Mouse (Mus musculus): ENCODE data around the gene Mrpl55. TPM values are rescaled to one million over a fixed set of nuclear protein-coding genes. Genes with fewer than 3 reads are reported as not detected.
A peak's percentile ranks its signal among the peaks of the same experiment; 100 is the strongest.

Gene Mrpl55
- 10 to 100 TPM in 2 of 26 experiments, 1 to 10 TPM in 22, not detected in 2; 1.8 to 11.9 (median 3.7) TPM for total RNA-seq (2018; cell fraction: chromatin; rRNA removed)
- total RNA-seq (2018; cell fraction: cytosol; rRNA removed), result 10 to 100 TPM; 17.6 to 40.7 (median 26.7) TPM
- 10 to 100 TPM in 12 of 26 experiments, 1 to 10 TPM in 14; 2.6 to 18.4 (median 9.0) TPM for total RNA-seq (2018; cell fraction: nucleus; rRNA removed)
- 17.9 to 36.6 TPM (median 21.0 TPM) in 3 replicates for polyA plus RNA-seq (2018)

DNA sequence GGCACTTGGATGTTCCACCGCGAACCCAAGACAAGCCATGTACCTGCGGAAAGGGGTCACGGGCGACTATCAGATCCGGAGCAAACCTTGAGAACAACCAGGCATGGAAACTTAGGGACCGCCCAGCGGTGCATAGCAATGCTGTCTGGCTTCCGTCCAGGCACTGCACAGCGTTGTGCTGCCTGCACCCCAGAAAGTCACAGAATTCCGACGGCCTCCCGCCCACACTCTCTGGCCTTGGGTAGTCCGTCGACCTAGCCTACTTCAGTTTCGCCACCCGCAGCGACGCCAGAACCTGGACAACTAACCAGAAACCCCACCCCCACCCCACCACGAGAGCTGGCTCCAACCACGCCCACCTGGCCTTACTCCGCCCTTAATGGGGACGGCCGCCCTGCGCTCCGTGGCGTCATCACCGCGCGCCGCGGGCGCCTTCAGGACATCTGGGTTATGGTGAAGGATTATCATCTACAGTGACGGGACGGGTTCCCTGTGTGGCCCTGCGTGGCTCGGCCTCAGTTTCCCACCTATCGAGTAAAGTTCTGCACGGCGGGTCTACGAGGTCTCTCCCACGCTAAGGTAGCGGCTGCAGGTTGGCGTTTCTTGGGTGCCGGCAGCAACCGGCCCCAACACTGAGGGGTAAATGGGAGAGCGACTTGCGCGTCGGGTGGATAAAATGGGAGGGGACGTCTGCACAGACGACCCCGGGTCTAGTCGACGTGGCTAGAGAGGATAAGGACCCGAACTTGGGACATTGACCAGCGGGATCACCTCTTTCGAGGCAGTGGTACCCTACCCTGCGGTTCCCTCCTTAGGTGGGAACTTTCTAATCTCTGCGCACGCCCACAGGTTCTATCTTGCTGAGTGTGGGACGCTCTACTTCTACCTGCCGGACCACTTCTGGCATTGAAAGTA is at the start of gene Mrpl55:
Gene Mrpl55 (plus strand): TSS at position 406 of the 915 bp plus-strand sequence.
- Histone ChIP-seq H3K79me2 (ENCODE audit: inconsistent target) (peaks cover 18% of the 10 kb centered on the region; the same call in 1 of the 2 replicates), H3K27ac (peak within 1 kb of the TSS; percentile 78), H3K36me3 (ENCODE audit: inconsistent target) (peaks cover 23% of the 10 kb centered on the region; the same call in 1 of the 2 replicates), H3K4me3 (ENCODE audit: inconsistent target) (peak within 1 kb of the TSS; percentile 98)
- under 1% methylated on average over 63 of the region's 63 CpGs for WGBS (ENCODE audit: missing documents)

DNA sequence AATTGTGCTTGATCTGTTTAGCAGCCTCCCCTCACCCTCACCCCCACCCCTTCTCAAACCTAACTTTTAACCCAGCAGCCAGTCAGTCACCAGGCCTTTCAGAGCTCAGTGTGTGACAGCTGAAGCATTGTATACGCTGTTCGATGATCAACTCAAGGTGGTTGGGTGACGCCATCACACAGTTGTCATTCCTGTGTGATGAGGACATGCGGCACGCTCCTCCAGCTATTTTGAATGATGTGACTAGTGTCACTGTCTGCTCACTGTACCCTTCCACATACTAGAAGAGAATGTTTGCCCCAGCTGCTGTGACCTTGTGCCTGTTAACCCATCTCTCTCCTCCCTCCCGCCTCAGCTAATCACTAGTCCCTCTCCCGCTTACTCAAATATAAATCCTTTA is 48.1 kb upstream of the Mrpl55 start:
- peaks cover 20% of the 10 kb centered on the region; the same call in 1 of the 2 replicates for H3K36me3 ChIP-seq (ENCODE audit: inconsistent target)
- WGBS (ENCODE audit: missing documents), result 90% methylated on average over 7 of the region's 7 CpGs
- no peak overlapping the region for H3K4me3 ChIP-seq (ENCODE audit: inconsistent target)
- no peak overlapping the region for H3K27ac ChIP-seq
- H3K79me2 ChIP-seq (ENCODE audit: inconsistent target), result no peaks in the 10 kb centered on the region

DNA sequence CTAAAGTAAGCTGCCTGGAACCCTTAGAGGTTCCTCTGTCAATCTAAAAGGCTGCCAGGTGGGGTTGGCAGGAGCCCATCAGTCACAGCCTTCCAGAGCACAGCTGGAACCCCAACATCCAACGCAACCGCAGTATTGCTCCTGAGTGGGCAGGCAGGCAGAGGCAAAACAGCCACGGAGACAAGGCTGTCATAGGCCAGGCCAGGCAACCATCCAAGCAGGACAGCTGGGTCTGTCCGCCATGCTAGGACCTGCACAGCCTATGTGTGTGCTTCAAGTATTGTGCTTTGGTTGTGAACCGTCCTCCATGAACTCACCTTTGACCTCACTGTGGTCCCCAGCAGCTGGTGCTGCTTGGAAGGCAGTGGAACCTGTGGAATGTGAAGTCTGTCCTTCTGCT is 46.4 kb upstream of the Mrpl55 start:
- WGBS (ENCODE audit: missing documents), result 98% methylated on average over 5 of the region's 5 CpGs
- Histone ChIP-seq H3K4me3 (ENCODE audit: inconsistent target) (no peak overlapping the region), H3K79me2 (ENCODE audit: inconsistent target) (no peaks in the 10 kb centered on the region), H3K27ac (no peak overlapping the region), H3K36me3 (ENCODE audit: inconsistent target) (peaks cover 20% of the 10 kb centered on the region; the same call in 1 of the 2 replicates)

DNA sequence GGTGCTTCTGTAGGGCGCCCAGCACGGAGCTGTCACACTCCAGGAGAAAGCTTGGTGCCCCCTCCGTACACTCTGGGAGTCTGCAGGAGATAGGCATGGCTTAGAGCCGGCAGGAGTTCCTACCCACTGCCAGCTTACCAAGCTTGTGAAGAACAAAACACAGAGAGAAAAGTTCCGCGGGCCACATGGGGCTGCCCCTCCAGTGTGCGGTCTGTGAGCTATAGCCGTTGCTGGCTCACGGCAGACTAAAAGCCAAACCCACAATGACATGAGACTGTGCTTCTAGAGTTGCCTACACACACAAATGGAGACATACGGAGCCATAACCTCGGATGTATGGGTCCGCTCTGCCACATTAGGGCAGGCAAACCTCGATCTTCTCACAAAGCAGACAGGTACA is 43.2 kb upstream of the Mrpl55 start:
- no peak overlapping the region for H3K4me3 ChIP-seq (ENCODE audit: inconsistent target)
- peaks cover 20% of the 10 kb centered on the region; the same call in 1 of the 2 replicates for H3K36me3 ChIP-seq (ENCODE audit: inconsistent target)
- H3K27ac ChIP-seq, result no peak overlapping the region

DNA sequence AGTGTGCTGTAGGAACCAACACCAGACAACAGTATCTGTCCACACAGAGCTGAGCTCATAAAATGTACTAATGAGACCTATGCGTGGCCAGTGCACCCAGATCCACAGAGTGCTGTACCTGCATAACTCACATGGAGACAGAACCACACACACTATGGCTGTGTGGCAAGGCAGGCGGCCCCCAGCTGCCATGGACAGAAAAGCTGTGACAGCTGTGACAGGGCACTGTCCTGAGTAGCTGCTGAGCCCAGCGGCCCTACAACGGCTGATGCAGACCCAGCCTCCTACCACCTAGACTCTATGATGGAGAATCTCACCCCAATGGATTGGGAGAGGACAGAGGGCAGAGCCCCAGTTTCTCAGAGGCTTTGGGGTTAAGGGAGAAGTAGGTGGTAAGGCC is 42.7 kb upstream of the Mrpl55 start:
- H3K4me3 ChIP-seq (ENCODE audit: inconsistent target), result no peak overlapping the region
- peaks cover 20% of the 10 kb centered on the region; the same call in 1 of the 2 replicates for H3K36me3 ChIP-seq (ENCODE audit: inconsistent target)
- 98% methylated on average over 4 of the region's 4 CpGs for WGBS (ENCODE audit: missing documents)
- H3K27ac ChIP-seq, result no peak overlapping the region
- no peaks in the 10 kb centered on the region; the same call in 1 of the 2 replicates for H3K79me2 ChIP-seq (ENCODE audit: inconsistent target)

More for the DNA sequence above, 43.2 kb upstream of the Mrpl55 start:
- 92% methylated on average over 9 of the region's 13 CpGs for WGBS (ENCODE audit: missing documents)
- no peaks in the 10 kb centered on the region; the same call in 1 of the 2 replicates for H3K79me2 ChIP-seq (ENCODE audit: inconsistent target)

DNA sequence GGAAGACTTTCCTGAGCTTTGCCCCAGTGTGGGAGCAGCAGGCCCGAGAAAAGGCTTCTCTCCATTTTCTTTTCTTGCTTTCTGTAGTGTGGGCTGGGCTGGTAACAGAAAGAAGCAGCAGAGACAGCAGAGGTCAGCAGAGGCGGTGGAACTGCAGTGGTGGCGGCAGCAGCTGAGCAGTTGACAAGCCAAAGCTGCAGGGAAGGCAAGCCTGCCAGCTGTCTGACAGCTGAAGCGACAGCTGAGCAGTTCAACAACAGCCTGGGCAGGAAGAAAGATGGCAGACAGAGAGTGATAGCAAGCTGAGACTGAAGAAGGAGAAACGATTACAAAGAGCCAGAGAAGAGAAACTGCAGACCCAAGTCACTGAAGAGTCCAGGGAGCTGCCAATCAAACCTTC is 40.9 kb upstream of the Mrpl55 start:
- Histone ChIP-seq H3K27ac (no peak overlapping the region), H3K36me3 (ENCODE audit: inconsistent target) (peaks cover 13% of the 10 kb centered on the region; the same call in 1 of the 2 replicates), H3K4me3 (ENCODE audit: inconsistent target) (no peak overlapping the region), H3K79me2 (ENCODE audit: inconsistent target) (no peaks in the 10 kb centered on the region; the same call in 1 of the 2 replicates)
- 94% methylated on average over 5 of the region's 5 CpGs for WGBS (ENCODE audit: missing documents)

DNA sequence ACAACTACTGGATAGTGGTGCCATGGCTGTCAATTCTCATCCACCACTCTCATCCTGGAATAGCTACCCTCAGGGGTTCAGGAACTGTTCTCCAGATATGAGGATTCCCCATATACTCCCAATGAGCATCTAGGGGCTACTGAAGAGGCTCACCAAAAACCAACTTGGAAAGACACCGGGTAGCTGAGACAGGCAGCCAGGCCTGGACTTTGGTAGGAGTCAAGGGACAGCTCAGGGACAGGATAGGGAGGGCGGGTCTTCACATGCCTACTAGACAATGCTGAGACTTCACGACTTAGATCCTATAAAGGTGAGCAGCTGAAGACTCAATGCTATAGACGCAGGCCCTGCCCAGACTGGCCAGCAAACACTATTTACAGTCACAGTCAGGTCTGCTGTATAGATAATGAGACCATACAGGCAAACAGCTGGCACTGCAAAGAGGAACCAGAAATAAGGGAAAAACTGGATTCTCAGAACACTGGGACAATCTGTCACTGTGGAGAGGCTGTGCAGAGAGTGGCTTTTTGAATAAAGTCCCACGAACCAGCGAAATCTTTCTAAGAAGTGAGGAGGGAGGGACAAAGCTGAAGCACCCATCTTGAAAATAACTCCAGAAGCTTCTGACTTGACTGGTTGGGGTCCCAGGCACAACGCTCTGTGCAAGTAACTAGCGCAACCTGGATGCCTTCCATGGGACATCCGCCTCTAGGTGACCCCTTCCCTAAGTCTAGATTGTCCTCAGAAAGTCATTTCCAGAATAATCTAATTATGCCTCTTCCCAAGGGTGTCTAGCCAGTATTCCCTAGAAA is 39.6 kb upstream of the Mrpl55 start:
- WGBS (ENCODE audit: missing documents), result 55% methylated on average over 9 of the region's 9 CpGs
- Histone ChIP-seq H3K4me3 (ENCODE audit: inconsistent target) (peak overlapping the region; percentile 55), H3K27ac (peak overlapping the region; percentile 35)

DNA sequence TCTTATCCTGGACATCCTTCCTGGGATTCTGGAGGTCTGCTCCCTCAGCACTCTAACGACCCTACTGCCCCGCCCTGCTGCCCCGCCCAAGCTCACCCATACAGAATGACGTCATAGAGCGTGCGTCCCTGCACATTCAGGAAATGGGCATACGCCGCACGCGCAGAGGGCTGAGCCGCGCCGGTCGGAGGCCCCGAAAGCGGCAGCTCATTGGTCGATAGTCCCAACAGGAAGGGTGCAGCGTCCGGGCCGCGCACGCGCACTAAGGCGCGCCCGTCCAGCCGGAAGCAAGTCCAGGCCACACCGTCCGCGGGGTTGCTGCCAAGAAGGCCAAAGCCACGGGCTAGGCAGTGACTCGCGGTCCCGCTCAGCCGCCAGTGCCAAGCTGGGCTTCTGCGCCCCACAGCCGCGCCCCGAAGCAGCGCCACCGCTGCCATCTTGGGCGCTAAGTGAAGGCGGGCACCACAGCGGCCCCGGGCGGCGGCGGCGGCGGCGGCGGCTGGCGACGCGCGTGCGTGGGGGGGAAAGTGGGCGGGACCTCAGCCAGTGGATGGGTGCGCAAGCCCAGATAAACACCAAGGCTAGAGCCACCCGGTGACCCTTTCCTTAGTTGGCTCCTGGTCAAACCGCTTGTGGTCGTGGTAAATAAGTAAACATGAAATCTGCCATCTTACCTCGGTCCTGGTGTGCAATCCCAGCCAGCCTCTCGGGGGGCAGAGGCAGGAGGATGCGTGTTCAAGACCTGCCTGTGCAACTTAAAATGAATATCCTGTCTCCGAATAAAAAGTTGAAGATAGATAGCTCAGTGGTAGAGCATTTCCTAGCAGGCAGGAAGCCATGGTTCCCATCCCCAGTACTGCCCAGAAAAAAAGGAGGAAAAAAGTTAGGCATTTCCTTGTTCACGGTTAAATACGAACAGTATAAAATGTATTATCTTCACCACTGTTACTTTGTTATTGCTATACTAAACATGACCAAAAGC is 38.7 kb upstream of the Mrpl55 start, which contains the start of gene Iba57:
Gene Iba57 (minus strand): TSS at position 485 of the 982 bp plus-strand sequence.
- H3K79me2 ChIP-seq (ENCODE audit: inconsistent target), result no peaks in the 10 kb centered on the region; the same call in 1 of the 2 replicates
- H3K27ac ChIP-seq, result peak within 1 kb of the TSS; percentile 72
- H3K36me3 ChIP-seq (ENCODE audit: inconsistent target), result 0 out of 2 replicates have a peak, but pooled peaks cover 3% of the 10 kb centered on the region
- WGBS (ENCODE audit: missing documents), result 3% methylated on average over 68 of the region's 68 CpGs
- H3K4me3 ChIP-seq (ENCODE audit: inconsistent target), result peak within 1 kb of the TSS; percentile 55

More for the DNA sequence above, 39.6 kb upstream of the Mrpl55 start:
- Histone ChIP-seq H3K79me2 (ENCODE audit: inconsistent target) (no peaks in the 10 kb centered on the region; the same call in 1 of the 2 replicates), H3K36me3 (ENCODE audit: inconsistent target) (0 out of 2 replicates have a peak, but pooled peaks cover 6% of the 10 kb centered on the region)

DNA sequence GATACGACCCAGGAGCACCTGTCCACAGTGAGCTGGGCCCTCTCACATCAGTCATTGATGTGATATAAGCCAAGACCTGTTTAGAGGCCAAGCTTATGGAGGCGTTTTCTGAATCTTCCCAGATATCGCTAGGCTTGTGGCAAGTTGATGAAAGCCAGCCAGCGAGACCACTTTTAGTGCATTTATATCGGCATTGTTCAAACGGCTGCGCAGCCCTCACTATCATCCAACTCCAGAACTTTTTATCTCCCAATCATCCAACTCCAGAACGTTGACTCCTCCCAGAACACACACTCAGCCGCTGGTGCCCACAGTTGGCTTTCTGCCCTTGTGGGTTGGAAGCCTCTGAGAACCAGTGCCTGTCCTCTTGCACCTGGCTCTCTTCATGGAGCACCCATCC is 37.9 kb upstream of the Mrpl55 start:
- whole genome bisulfite sequencing (ENCODE audit: missing documents), result 86% methylated on average over 9 of the region's 9 CpGs
- Histone ChIP-seq H3K4me3 (ENCODE audit: inconsistent target) (peak overlapping the region; percentile 35; the same call in 1 of the 2 replicates), H3K27ac (peak overlapping the region; percentile 72)

DNA sequence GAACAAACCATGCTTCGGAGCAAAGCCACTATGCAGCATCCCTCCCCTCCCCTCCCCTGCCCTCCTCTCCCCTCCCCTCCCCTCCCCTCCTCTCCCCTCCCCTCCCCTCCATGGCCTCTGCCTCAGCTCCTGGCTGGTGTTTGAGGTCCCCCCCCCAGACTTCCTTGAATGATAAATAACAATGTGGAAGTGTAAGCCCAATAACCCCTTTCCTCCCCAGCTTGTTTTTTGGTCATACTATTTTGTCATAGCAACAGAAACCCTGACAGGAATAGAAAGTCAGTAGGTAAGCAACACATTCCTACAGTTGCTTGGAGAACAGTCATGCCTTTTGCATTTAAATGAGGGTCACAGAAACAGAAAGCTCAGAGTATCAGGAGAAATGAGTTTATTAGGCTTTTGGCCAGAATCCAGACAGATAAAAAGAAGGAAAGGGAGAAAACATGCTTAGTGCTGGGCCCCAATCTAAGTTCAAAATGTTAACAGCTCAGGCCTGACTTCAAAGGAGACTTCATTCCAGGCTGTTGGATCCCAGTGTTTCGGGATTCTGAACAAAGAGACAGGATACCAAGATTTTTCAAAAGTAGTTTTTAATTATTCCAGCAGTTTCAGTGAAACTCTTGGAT is 36.6 kb upstream of the Mrpl55 start:
- Histone ChIP-seq H3K4me3 (ENCODE audit: inconsistent target) (no peak overlapping the region), H3K36me3 (ENCODE audit: inconsistent target) (no peaks in the 10 kb centered on the region), H3K79me2 (ENCODE audit: inconsistent target) (no peaks in the 10 kb centered on the region; the same call in 1 of the 2 replicates), H3K27ac (0 out of 2 replicates have a peak overlapping the region, but pooled peaks have one; percentile 5)
- WGBS (ENCODE audit: missing documents), result 84% methylated on average over 1 of the region's 2 CpGs

More for the DNA sequence above, 37.9 kb upstream of the Mrpl55 start:
- Histone ChIP-seq H3K79me2 (ENCODE audit: inconsistent target) (no peaks in the 10 kb centered on the region; the same call in 1 of the 2 replicates), H3K36me3 (ENCODE audit: inconsistent target) (no peaks in the 10 kb centered on the region)

DNA sequence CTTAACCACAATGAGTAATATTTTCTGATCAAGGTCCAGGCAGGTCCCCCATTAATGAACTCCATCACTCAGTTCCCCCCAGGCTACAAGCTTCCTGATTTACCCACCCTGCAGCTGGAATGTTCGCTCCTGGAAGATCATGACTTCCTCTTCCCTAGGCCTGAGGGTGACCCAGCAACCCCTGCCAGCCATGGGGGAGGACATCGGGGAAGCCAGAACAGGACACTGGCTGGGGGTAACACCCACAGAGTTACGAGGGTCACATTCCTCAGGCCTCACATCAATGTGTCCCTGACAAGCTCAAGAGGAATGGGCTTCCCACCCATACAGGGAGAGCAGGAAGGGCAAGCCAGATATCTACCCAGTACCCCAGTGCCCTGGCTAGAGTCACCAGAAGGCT is 32.5 kb upstream of the Mrpl55 start:
- Histone ChIP-seq H3K27ac (no peak overlapping the region), H3K36me3 (ENCODE audit: inconsistent target) (no peaks in the 10 kb centered on the region), H3K4me3 (ENCODE audit: inconsistent target) (no peak overlapping the region), H3K79me2 (ENCODE audit: inconsistent target) (no peaks in the 10 kb centered on the region)
- 74% methylated on average over 3 of the region's 3 CpGs for WGBS (ENCODE audit: missing documents)

DNA sequence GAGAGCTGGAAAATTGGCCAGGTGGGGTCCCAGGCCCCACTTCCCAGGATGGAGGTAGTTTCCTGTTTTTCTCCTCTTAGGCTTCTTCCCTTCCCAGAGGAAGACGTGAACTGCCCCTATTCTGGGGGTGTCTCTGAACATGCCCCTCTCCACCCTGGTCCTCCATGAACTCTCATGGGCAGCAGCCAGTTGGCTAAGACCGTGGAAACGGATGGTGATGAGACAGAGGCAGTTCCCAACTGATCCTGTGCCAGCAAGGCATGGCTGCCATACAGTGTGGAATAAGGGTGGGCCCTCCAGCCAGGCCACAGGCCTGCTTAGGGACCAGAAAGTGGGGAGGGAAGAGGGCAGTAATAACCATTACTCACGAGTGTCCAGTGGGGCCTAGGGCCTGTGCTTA is 31.7 kb upstream of the Mrpl55 start:
- H3K79me2 ChIP-seq (ENCODE audit: inconsistent target), result no peaks in the 10 kb centered on the region
- no peaks in the 10 kb centered on the region for H3K36me3 ChIP-seq (ENCODE audit: inconsistent target)
- no peak overlapping the region for H3K27ac ChIP-seq

More for the DNA sequence above, 31.7 kb upstream of the Mrpl55 start:
- 90% methylated on average over 4 of the region's 4 CpGs for WGBS (ENCODE audit: missing documents)
- H3K4me3 ChIP-seq (ENCODE audit: inconsistent target), result no peak overlapping the region
